Mouse (Mus musculus) neural tube, embryonic 11.5 days (tissue): ENCODE measurements around the gene Fam221b. TPM values are rescaled to one million over a fixed set of nuclear protein-coding genes. Genes with fewer than 3 reads are reported as not detected.

ENCODE experiments used
- ATAC-seq: fragments of 200-750 bp; cut with Nextera tagmentation; 2 replicates; pipeline ENCODE4 v1.8.0; 2017; ENCODE audit warnings: moderate number of reproducible peaks, mild to moderate bottlenecking, moderate TSS enrichment, moderate library complexity; ENCODE audit not compliant: insufficient read depth, low FRiP score, low TSS enrichment
- DNase-seq: peaks from one replicate; pipeline ENCODE4 v3.0.0-alpha.2; 2015; ENCODE audit warnings: low spot score
- H3K27ac ChIP-seq: fragments of 300-500 bp; sonication (generic); 2 replicates; pipeline ENCODE4 v1.5.1; 2014; ENCODE audit warnings: low read depth, mild to moderate bottlenecking, low read length
- H3K27me3 ChIP-seq: fragments of 300-500 bp; sonication (generic); 2 replicates; pipeline ENCODE4 v1.6.1; 2014; ENCODE audit warnings: mild to moderate bottlenecking, low read length, mixed read lengths; ENCODE audit not compliant: control insufficient read depth, insufficient read depth
- H3K36me3 ChIP-seq: fragments of 300-500 bp; sonication (generic); 2 replicates; pipeline ENCODE4 v1.6.1; 2014; ENCODE audit warnings: mild to moderate bottlenecking, low read length, moderate library complexity, mixed read lengths; ENCODE audit not compliant: control insufficient read depth, insufficient read depth
- H3K4me1 ChIP-seq: fragments of 300-500 bp; sonication (generic); 2 replicates; pipeline ENCODE4 v1.6.1; 2014; ENCODE audit warnings: low read length, mixed read lengths; ENCODE audit not compliant: control insufficient read depth, insufficient read depth
- H3K4me2 ChIP-seq: fragments of 300-500 bp; sonication (generic); 2 replicates; pipeline ENCODE4 v1.6.1; 2014; ENCODE audit warnings: low read depth, mild to moderate bottlenecking, moderate library complexity
- H3K4me3 ChIP-seq: fragments of 300-500 bp; sonication (generic); 2 replicates; pipeline ENCODE4 v1.5.1; 2014; ENCODE audit warnings: low read depth, low read length
- H3K9ac ChIP-seq: fragments of 300-500 bp; sonication (generic); 2 replicates; pipeline ENCODE4 v1.6.1; 2014; ENCODE audit warnings: mild to moderate bottlenecking, low read length
- H3K9me3 ChIP-seq: fragments of 300-500 bp; sonication (generic); 2 replicates; pipeline ENCODE4 v1.6.1; 2016; ENCODE audit warnings: low read length; ENCODE audit not compliant: control insufficient read depth
- WGBS: fragments of 180-500 bp; shearing (Covaris S2); extraction: QIAGEN DNeasy Blood & Tissue Kit; methylation state at CpG from one replicate; pipeline ENCODE4 v1.1.7; 2014; 5-methylcytosine and 5-hydroxymethylcytosine counted together
- polyA plus RNA-seq: library from polyadenylated mRNA; unstranded; fragments of >200 nt; fragmentation: Nextera tagmentation; extraction: Ambion mirVana; gene quantifications from 2 replicates; pipeline ENCODE4 v1.2.1, GENCODE M21; 2014

The Fam221b gene
- polyA plus RNA-seq, 1 experiment from 2014 or later = 2.4 TPM

- ATAC-seq = no peak
- Histone ChIP-seq H3K4me3 (no peak overlapping the region), H3K27ac (no peak overlapping the region), H3K27me3 (no peaks in the 10 kb centered on the region), H3K9me3 (no peaks in the 10 kb centered on the region), H3K4me1 (no peaks in the 10 kb centered on the region), H3K9ac (no peak overlapping the region), H3K36me3 (no peaks in the 10 kb centered on the region), H3K4me2 (no peak overlapping the region)
- WGBS = 35% methylated on average over 9 of the region's 9 CpGs
- DNase-seq = no peak
Observed at GRCm38 (mm10) chr4:43695249-43695671, 26.3 kb upstream of the Fam221b start.

GRCm38 (mm10) chr4:43694439-43695248 lies 25.7 kb upstream of the Fam221b start:
- Histone ChIP-seq H3K27ac (no peak overlapping the region), H3K9ac (no peak overlapping the region), H3K4me2 (no peak overlapping the region), H3K4me1 (no peaks in the 10 kb centered on the region), H3K36me3 (no peaks in the 10 kb centered on the region), H3K4me3 (no peak overlapping the region), H3K9me3 (no peaks in the 10 kb centered on the region), H3K27me3 (no peaks in the 10 kb centered on the region)
- ATAC-seq (no peak), DNase-seq (no peak)
- WGBS = 81% methylated on average over 1 of the region's 1 CpGs

- DNase-seq (no peak), ATAC-seq (no peak)
- Histone ChIP-seq H3K4me1 (no peaks in the 10 kb centered on the region), H3K9ac (no peak overlapping the region), H3K9me3 (no peaks in the 10 kb centered on the region), H3K4me2 (no peak overlapping the region), H3K4me3 (no peak overlapping the region), H3K36me3 (no peaks in the 10 kb centered on the region), H3K27ac (no peak overlapping the region), H3K27me3 (no peaks in the 10 kb centered on the region)
- 83% methylated on average over 5 of the region's 5 CpGs for WGBS
Observed at GRCm38 (mm10) chr4:43693806-43694241, 24.9 kb upstream of the Fam221b start.

- H3K9ac ChIP-seq = no peak overlapping the region
- ATAC-seq = no peak
- H3K4me1 ChIP-seq = no peaks in the 10 kb centered on the region
- H3K9me3 ChIP-seq = no peaks in the 10 kb centered on the region
- H3K36me3 ChIP-seq = no peaks in the 10 kb centered on the region
- H3K27ac ChIP-seq = no peak overlapping the region
- WGBS = 88% methylated on average over 5 of the region's 5 CpGs
- H3K4me2 ChIP-seq = no peak overlapping the region
- DNase-seq = no peak
- no peaks in the 10 kb centered on the region for H3K27me3 ChIP-seq
- H3K4me3 ChIP-seq = no peak overlapping the region
Observed at GRCm38 (mm10) chr4:43691026-43691425, 22.1 kb upstream of the Fam221b start.

GRCm38 (mm10) chr4:43690021-43690420 lies 21.1 kb upstream of the Fam221b start:
- no peak for ATAC-seq
- H3K36me3 ChIP-seq = no peaks in the 10 kb centered on the region

GRCm38 (mm10) chr4:43679416-43680043 lies 10.6 kb upstream of the Fam221b start:
- H3K9ac ChIP-seq = no peak overlapping the region
- no peaks in the 10 kb centered on the region for H3K4me1 ChIP-seq
- no peak overlapping the region for H3K27ac ChIP-seq
- DNase-seq (no peak), ATAC-seq (no peak)
- WGBS = 84% methylated on average over 7 of the region's 7 CpGs
- no peaks in the 10 kb centered on the region for H3K9me3 ChIP-seq
- H3K4me2 ChIP-seq = no peak overlapping the region
- no peaks in the 10 kb centered on the region; the same call in none of the 2 replicates for H3K36me3 ChIP-seq
- H3K27me3 ChIP-seq = no peaks in the 10 kb centered on the region
- no peak overlapping the region for H3K4me3 ChIP-seq

More at GRCm38 (mm10) chr4:43690021-43690420, 21.1 kb upstream of the Fam221b start:
- Histone ChIP-seq H3K9me3 (no peaks in the 10 kb centered on the region), H3K4me3 (no peak overlapping the region), H3K9ac (no peak overlapping the region), H3K4me2 (no peak overlapping the region), H3K27me3 (no peaks in the 10 kb centered on the region), H3K4me1 (no peaks in the 10 kb centered on the region), H3K27ac (no peak overlapping the region)
- WGBS = 92% methylated on average over 17 of the region's 17 CpGs
- DNase-seq = no peak

- 91% methylated on average over 6 of the region's 6 CpGs for WGBS
Observed at GRCm38 (mm10) chr4:43678541-43678940, 9.6 kb upstream of the Fam221b start.

GRCm38 (mm10) chr4:43675608-43676007 lies 6.7 kb upstream of the Fam221b start:
- Histone ChIP-seq H3K9ac (no peak overlapping the region), H3K4me3 (no peak overlapping the region)

More at GRCm38 (mm10) chr4:43678541-43678940, 9.6 kb upstream of the Fam221b start:
- Histone ChIP-seq H3K4me2 (no peak overlapping the region), H3K36me3 (no peaks in the 10 kb centered on the region; the same call in none of the 2 replicates), H3K4me3 (no peak overlapping the region), H3K4me1 (no peaks in the 10 kb centered on the region), H3K9ac (no peak overlapping the region), H3K27ac (no peak overlapping the region), H3K27me3 (no peaks in the 10 kb centered on the region), H3K9me3 (no peaks in the 10 kb centered on the region)
- ATAC-seq (no peak), DNase-seq (no peak)

GRCm38 (mm10) chr4:43674974-43675373 lies 6.0 kb upstream of the Fam221b start:
- Histone ChIP-seq H3K27me3 (no peaks in the 10 kb centered on the region), H3K27ac (no peak overlapping the region), H3K4me2 (no peak overlapping the region), H3K9ac (no peak overlapping the region), H3K4me1 (no peaks in the 10 kb centered on the region), H3K4me3 (no peak overlapping the region), H3K9me3 (no peaks in the 10 kb centered on the region), H3K36me3 (no peaks in the 10 kb centered on the region)
- DNase-seq (no peak), ATAC-seq (no peak)
- 75% methylated on average over 5 of the region's 5 CpGs for WGBS

More at GRCm38 (mm10) chr4:43675608-43676007, 6.7 kb upstream of the Fam221b start:
- ATAC-seq (no peak), DNase-seq (no peak)
- WGBS = 75% methylated on average over 4 of the region's 4 CpGs
- Histone ChIP-seq H3K36me3 (no peaks in the 10 kb centered on the region), H3K27me3 (no peaks in the 10 kb centered on the region), H3K4me1 (no peaks in the 10 kb centered on the region), H3K4me2 (no peak overlapping the region), H3K9me3 (no peaks in the 10 kb centered on the region), H3K27ac (no peak overlapping the region)
